Mouse (Mus musculus): ENCODE data around the gene Wdr25. TPM values are rescaled to one million over a fixed set of nuclear protein-coding genes. Genes with fewer than 3 reads are reported as not detected.

Wdr25 gene
- polyA plus RNA-seq, 1 experiment from 2014 or later: 5.8 TPM

- H3K27me3 ChIP-seq (replicated peaks): no peaks in the 10 kb centered on the region; the same call in 1 of the 2 replicates
- H3K4me1 ChIP-seq (replicated peaks): no peaks in the 10 kb centered on the region
- peaks cover 4% of the 10 kb centered on the region for H3K36me3 ChIP-seq
- WGBS: 81% methylated on average over 5 of the region's 5 CpGs
- no peaks in the 10 kb centered on the region for H3K9me3 ChIP-seq (replicated peaks)
- H3K9ac ChIP-seq: no peak overlapping the region
- ATAC-seq (ENCODE audit: insufficient number of reproducible peaks, low FRiP score): no peak
- no peak overlapping the region for H3K27ac ChIP-seq (ENCODE audit: poor library complexity, severe bottlenecking)
- no peak overlapping the region for H3K4me2 ChIP-seq
- H3K4me3 ChIP-seq: no peak overlapping the region
Measured at GRCm38 (mm10) chr12:109022966-109023365, 129.5 kb downstream of the Wdr25 start.

GRCm38 (mm10) chr12:109023780-109024179 is 130.3 kb downstream of the Wdr25 start:
- WGBS: 50% methylated on average over 9 of the region's 9 CpGs
- no peak overlapping the region for H3K27ac ChIP-seq (ENCODE audit: poor library complexity, severe bottlenecking)
- no peak for ATAC-seq (ENCODE audit: insufficient number of reproducible peaks, low FRiP score)
- H3K9me3 ChIP-seq (replicated peaks): no peaks in the 10 kb centered on the region
- no peak overlapping the region for H3K4me3 ChIP-seq
- H3K4me1 ChIP-seq (replicated peaks): no peaks in the 10 kb centered on the region
- no peak overlapping the region for H3K4me2 ChIP-seq
- H3K27me3 ChIP-seq (replicated peaks): no peaks in the 10 kb centered on the region; the same call in 1 of the 2 replicates
- H3K9ac ChIP-seq: no peak overlapping the region
- H3K36me3 ChIP-seq: peaks cover 4% of the 10 kb centered on the region

- no peak overlapping the region for H3K27ac ChIP-seq (ENCODE audit: poor library complexity, severe bottlenecking)
- H3K27me3 ChIP-seq (replicated peaks): peaks cover 94% of the 10 kb centered on the region
- H3K4me1 ChIP-seq (replicated peaks): no peaks in the 10 kb centered on the region
- 76% methylated on average over 2 of the region's 2 CpGs for WGBS
- H3K36me3 ChIP-seq: no peaks in the 10 kb centered on the region
- H3K9ac ChIP-seq: no peak overlapping the region
- no peak overlapping the region for H3K4me3 ChIP-seq
- no peak for ATAC-seq (ENCODE audit: insufficient number of reproducible peaks, low FRiP score)
- peaks cover 11% of the 10 kb centered on the region; the same call in 1 of the 2 replicates for H3K9me3 ChIP-seq (replicated peaks)
- H3K4me2 ChIP-seq: no peak overlapping the region
Measured at GRCm38 (mm10) chr12:109037026-109037425, 143.6 kb downstream of the Wdr25 start.

GRCm38 (mm10) chr12:109038179-109038819 is 144.9 kb downstream of the Wdr25 start:
- 50% methylated on average over 14 of the region's 14 CpGs for WGBS
- Histone ChIP-seq H3K27ac (ENCODE audit: poor library complexity, severe bottlenecking) (no peak overlapping the region), H3K36me3 (no peaks in the 10 kb centered on the region), H3K27me3 (replicated peaks) (peaks cover 92% of the 10 kb centered on the region), H3K9me3 (replicated peaks) (peaks cover 10% of the 10 kb centered on the region; the same call in 1 of the 2 replicates), H3K4me1 (replicated peaks) (no peaks in the 10 kb centered on the region), H3K4me3 (no peak overlapping the region), H3K9ac (no peak overlapping the region), H3K4me2 (no peak overlapping the region)
- ATAC-seq (ENCODE audit: insufficient number of reproducible peaks, low FRiP score): no peak

GRCm38 (mm10) chr12:109039311-109039710 is 145.9 kb downstream of the Wdr25 start:
- no peak overlapping the region for H3K27ac ChIP-seq (ENCODE audit: poor library complexity, severe bottlenecking)
- no peaks in the 10 kb centered on the region for H3K4me1 ChIP-seq (replicated peaks)
- H3K27me3 ChIP-seq (replicated peaks): peaks cover 92% of the 10 kb centered on the region
- H3K9ac ChIP-seq: no peak overlapping the region
- H3K36me3 ChIP-seq: no peaks in the 10 kb centered on the region
- H3K4me3 ChIP-seq: no peak overlapping the region
- no peaks in the 10 kb centered on the region for H3K9me3 ChIP-seq (replicated peaks)
- ATAC-seq (ENCODE audit: insufficient number of reproducible peaks, low FRiP score): no peak
- no peak overlapping the region for H3K4me2 ChIP-seq
- WGBS: 64% methylated on average over 7 of the region's 7 CpGs

GRCm38 (mm10) chr12:109044497-109044896 is 151.1 kb downstream of the Wdr25 start:
- peak; percentile 34; the same call in 1 of the 2 replicates for ATAC-seq (ENCODE audit: insufficient number of reproducible peaks, low FRiP score)

GRCm38 (mm10) chr12:109045581-109045980 is 152.2 kb downstream of the Wdr25 start:
- Histone ChIP-seq H3K9ac (no peak overlapping the region), H3K27me3 (replicated peaks) (peaks cover 86% of the 10 kb centered on the region), H3K36me3 (no peaks in the 10 kb centered on the region), H3K9me3 (replicated peaks) (no peaks in the 10 kb centered on the region), H3K4me3 (no peak overlapping the region), H3K27ac (ENCODE audit: poor library complexity, severe bottlenecking) (no peak overlapping the region), H3K4me2 (no peak overlapping the region), H3K4me1 (replicated peaks) (no peaks in the 10 kb centered on the region)
- 80% methylated on average over 7 of the region's 7 CpGs for WGBS
- ATAC-seq (ENCODE audit: insufficient number of reproducible peaks, low FRiP score): no peak

More at GRCm38 (mm10) chr12:109044497-109044896, 151.1 kb downstream of the Wdr25 start:
- Histone ChIP-seq H3K27me3 (replicated peaks) (peaks cover 86% of the 10 kb centered on the region), H3K4me1 (replicated peaks) (no peaks in the 10 kb centered on the region), H3K4me2 (no peak overlapping the region), H3K4me3 (no peak overlapping the region), H3K9ac (no peak overlapping the region), H3K36me3 (no peaks in the 10 kb centered on the region), H3K9me3 (replicated peaks) (no peaks in the 10 kb centered on the region), H3K27ac (ENCODE audit: poor library complexity, severe bottlenecking) (no peak overlapping the region)
- WGBS: 23% methylated on average over 5 of the region's 5 CpGs

GRCm38 (mm10) chr12:109049949-109050348 is 156.5 kb downstream of the Wdr25 start:
- peaks cover 88% of the 10 kb centered on the region for H3K27me3 ChIP-seq (replicated peaks)
- H3K9me3 ChIP-seq (replicated peaks): no peaks in the 10 kb centered on the region
- H3K36me3 ChIP-seq: no peaks in the 10 kb centered on the region
- H3K4me3 ChIP-seq: no peak overlapping the region
- no peak overlapping the region for H3K9ac ChIP-seq
- ATAC-seq (ENCODE audit: insufficient number of reproducible peaks, low FRiP score): no peak
- 76% methylated on average over 4 of the region's 4 CpGs for WGBS
- H3K27ac ChIP-seq (ENCODE audit: poor library complexity, severe bottlenecking): no peak overlapping the region
- peaks cover 15% of the 10 kb centered on the region for H3K4me1 ChIP-seq (replicated peaks)
- H3K4me2 ChIP-seq: no peak overlapping the region

- ATAC-seq (ENCODE audit: insufficient number of reproducible peaks, low FRiP score): no peak
- peak overlapping the region; percentile 58 for H3K9ac ChIP-seq
- WGBS: under 1% methylated on average over 101 of the region's 105 CpGs
- no peaks in the 10 kb centered on the region for H3K36me3 ChIP-seq
- H3K4me2 ChIP-seq: peak overlapping the region; percentile 95
- peaks cover 98% of the 10 kb centered on the region for H3K27me3 ChIP-seq (replicated peaks)
- H3K4me3 ChIP-seq: peak overlapping the region; percentile 63
- H3K27ac ChIP-seq (ENCODE audit: poor library complexity, severe bottlenecking): no peak overlapping the region
- H3K9me3 ChIP-seq (replicated peaks): no peaks in the 10 kb centered on the region
- peaks cover 15% of the 10 kb centered on the region for H3K4me1 ChIP-seq (replicated peaks)
Measured at GRCm38 (mm10) chr12:109053020-109053806, 159.8 kb downstream of the Wdr25 start.

GRCm38 (mm10) chr12:109057736-109058135 is 164.3 kb downstream of the Wdr25 start:
- H3K27me3 ChIP-seq (replicated peaks): peaks cover 88% of the 10 kb centered on the region
- no peak overlapping the region for H3K9ac ChIP-seq
- no peak overlapping the region for H3K27ac ChIP-seq (ENCODE audit: poor library complexity, severe bottlenecking)
- ATAC-seq (ENCODE audit: insufficient number of reproducible peaks, low FRiP score): no peak
- WGBS: 62% methylated on average over 4 of the region's 4 CpGs
- no peak overlapping the region for H3K4me2 ChIP-seq
- no peaks in the 10 kb centered on the region for H3K36me3 ChIP-seq
- no peaks in the 10 kb centered on the region for H3K9me3 ChIP-seq (replicated peaks)
- no peak overlapping the region for H3K4me3 ChIP-seq
- H3K4me1 ChIP-seq (replicated peaks): peaks cover 11% of the 10 kb centered on the region

- ATAC-seq (ENCODE audit: insufficient number of reproducible peaks, low FRiP score): no peak
Measured at GRCm38 (mm10) chr12:109058660-109059059, 165.2 kb downstream of the Wdr25 start.

More at GRCm38 (mm10) chr12:109058660-109059059, 165.2 kb downstream of the Wdr25 start:
- 65% methylated on average over 8 of the region's 8 CpGs for WGBS
- Histone ChIP-seq H3K36me3 (no peaks in the 10 kb centered on the region), H3K4me2 (no peak overlapping the region), H3K4me1 (replicated peaks) (peaks cover 2% of the 10 kb centered on the region), H3K9ac (no peak overlapping the region), H3K9me3 (replicated peaks) (no peaks in the 10 kb centered on the region), H3K27ac (ENCODE audit: poor library complexity, severe bottlenecking) (no peak overlapping the region), H3K4me3 (no peak overlapping the region), H3K27me3 (replicated peaks) (peaks cover 80% of the 10 kb centered on the region)

Measured in heart, embryonic 12.5 days (tissue).